Comparison of ENCODE assay signal across 22 mouse cellular contexts in genomic region chr14:60181306-60181705, GRCm38 (mm10). TPM values are rescaled to one million over a fixed set of nuclear protein-coding genes. Genes with fewer than 3 reads are reported as not detected.
DNase-seq lines count a peak whose midpoint lies in the region; ATAC-seq and TF ChIP-seq lines count a peak whose summit lies in the region.
"Had no signal": no experiment of that assay in that cellular context is flagged by ENCODE, and none has a peak within 500 bp of the region (broad histone marks: within the 10 kb centered on the region; RNA-seq: fewer than 3 reads in every experiment).

No protein-coding gene starts in this region.

- ATAC-seq in hindbrain, postnatal 0 days: no peak
- ATAC-seq: CD4-positive, CD25-positive, alpha-beta regulatory T cell, adult 4 months; forebrain, embryonic 13.5 days; inflammation-experienced regulatory T-cells, adult 6 months had no signal

- no peaks in the 10 kb centered on the region; the same call in 1 of the 2 replicates for H3K4me1 ChIP-seq in hindbrain, postnatal 0 days (ENCODE audit: insufficient read depth, low read length)
- H3K4me1 ChIP-seq in hindbrain, embryonic 10.5 days (replicated peaks): peaks cover 18% of the 10 kb centered on the region; the same call in 1 of the 2 replicates
- H3K4me1 ChIP-seq in E14TG2a.4 (replicated peaks; ENCODE audit: low read depth, low read length): peaks cover 24% of the 10 kb centered on the region

- no peak overlapping the region for H3K4me2 ChIP-seq in hindbrain, postnatal 0 days (ENCODE audit: low read depth, low read length)
- H3K4me2 ChIP-seq: embryonic facial prominence, embryonic 13.5 days; forebrain, embryonic 13.5 days; hindbrain, embryonic 14.5 days had no signal

- no peaks in the 10 kb centered on the region for H3K27me3 ChIP-seq in hindbrain, postnatal 0 days (ENCODE audit: insufficient read depth, low read length)
- H3K27me3 ChIP-seq in hindbrain, embryonic 10.5 days (ENCODE audit: insufficient read depth, poor library complexity, severe bottlenecking): peaks cover 37% of the 10 kb centered on the region
- peaks cover 33% of the 10 kb centered on the region for H3K27me3 ChIP-seq in E14TG2a.4 (ENCODE audit: insufficient read depth, low read length)

- no peak overlapping the region for H3K27ac ChIP-seq in hindbrain, postnatal 0 days
- no peak overlapping the region for H3K27ac ChIP-seq in hindbrain, embryonic 10.5 days
- H3K27ac ChIP-seq in left cerebral cortex, adult 2 months: no peak overlapping the region
- H3K27ac ChIP-seq: embryonic facial prominence, embryonic 13.5 days; forebrain, embryonic 13.5 days; gastrocnemius, adult 2 months; hindbrain, embryonic 14.5 days had no signal

- no peaks in the 10 kb centered on the region for H3K36me3 ChIP-seq in hindbrain, postnatal 0 days (ENCODE audit: insufficient read depth, low read length)
- no peaks in the 10 kb centered on the region for H3K36me3 ChIP-seq in hindbrain, embryonic 10.5 days
- H3K36me3 ChIP-seq in E14TG2a.4 (ENCODE audit: insufficient read depth, low read length): no peaks in the 10 kb centered on the region
- H3K36me3 ChIP-seq: embryonic facial prominence, embryonic 13.5 days had no signal

- no peak for DNase-seq in hindbrain, postnatal 0 days (ENCODE audit: low spot score)
- no peak for DNase-seq in hindbrain, embryonic 10.5 days (ENCODE audit: low spot score)
- DNase-seq in left cerebral cortex, adult 2 months (ENCODE audit: extremely low spot score in 1 of 2, low spot score in 2 of 2): no peak
- DNase-seq in left cerebral cortex, adult 11 months (ENCODE audit: low spot score): no peak
- DNase-seq in naive thymus-derived CD4-positive, alpha-beta T cell, adult 2 months (ENCODE audit: low read depth): peak; percentile 14
- DNase-seq in embryo, embryonic 11 days: no peak
- no peak for DNase-seq in embryo, embryonic 10.5 days (ENCODE audit: low spot score)
- DNase-seq: adrenal gland, adult 8-10 months; B cell, adult 2 months; cerebellum, adult 11 months; cerebellum, adult 8-10 months; cerebellum, postnatal 14 days; gastrocnemius, adult 2 months; gastrocnemius, postnatal 25 days; heart, postnatal 10 days; kidney, adult 18-20 months had no signal

- intact Hi-C loops in left cerebral cortex, adult 2 months (cut with DNase I): no loop called here

- no peak overlapping the region for H3K4me3 ChIP-seq in hindbrain, postnatal 0 days (ENCODE audit: low read length)
- H3K4me3 ChIP-seq in hindbrain, embryonic 10.5 days: no peak overlapping the region
- H3K4me3 ChIP-seq in left cerebral cortex, adult 2 months: no peak overlapping the region
- H3K4me3 ChIP-seq in E14TG2a.4 (replicated peaks; ENCODE audit: low read length): no peak overlapping the region
- H3K4me3 ChIP-seq: embryonic facial prominence, embryonic 13.5 days; forebrain, embryonic 13.5 days; gastrocnemius, adult 2 months had no signal

- H3K9ac ChIP-seq in hindbrain, postnatal 0 days (replicated peaks; ENCODE audit: low read length): no peak overlapping the region
- H3K9ac ChIP-seq: embryonic facial prominence, embryonic 13.5 days; forebrain, embryonic 13.5 days; hindbrain, embryonic 14.5 days had no signal

- no peaks in the 10 kb centered on the region for H3K9me3 ChIP-seq in hindbrain, postnatal 0 days (ENCODE audit: low read length)
- H3K9me3 ChIP-seq in hindbrain, embryonic 10.5 days: no peaks in the 10 kb centered on the region
- H3K9me3 ChIP-seq in E14TG2a.4 (ENCODE audit: low read length): no peaks in the 10 kb centered on the region
- H3K9me3 ChIP-seq: embryonic facial prominence, embryonic 13.5 days; forebrain, embryonic 13.5 days had no signal

- TF ChIP-seq CTCF in hindbrain, postnatal 0 days (IDR thresholded peaks at IDR 0.05; ENCODE audit: low read depth): peak; percentile 17; the same call in 1 of the 2 replicates
- TF ChIP-seq CTCF in left cerebral cortex, adult 2 months (IDR thresholded peaks at IDR 0.05): peak; percentile 33
- TF ChIP-seq CTCF in E14TG2a.4 (conservative IDR thresholded peaks at IDR 0.05; ENCODE audit: low read length): 0 out of 2 replicates have a peak, but pooled peaks have one; percentile 8

- 93% methylated on average over 2 of the region's 2 CpGs for WGBS in hindbrain, postnatal 0 days
- WGBS in hindbrain, embryonic 10.5 days: 90% methylated on average over 2 of the region's 2 CpGs

RNA-seq across cellular contexts. Expression of gene Atp8a2, which starts 15.7 kb away (rescaled TPM):
- total RNA-seq in hindbrain, postnatal 0 days (2014; rRNA removed): 29.1 and 95.3 TPM in 2 replicates
- 37.4 and 41.7 TPM in 2 replicates for polyA plus RNA-seq in hindbrain, postnatal 0 days (2015; fragmentation: Nextera tagmentation; extraction: Ambion mirVana)
- 4.4 and 8.0 TPM in 2 replicates for polyA plus RNA-seq in hindbrain, embryonic 10.5 days (2016; fragmentation: Nextera tagmentation; extraction: Ambion mirVana)
- total RNA-seq in left cerebral cortex, adult 2 months (2021): 10 to 100 TPM; 72.2 to 76.0 TPM
